Mouse (Mus musculus): ENCODE results near the gene Stox2.

DNA sequence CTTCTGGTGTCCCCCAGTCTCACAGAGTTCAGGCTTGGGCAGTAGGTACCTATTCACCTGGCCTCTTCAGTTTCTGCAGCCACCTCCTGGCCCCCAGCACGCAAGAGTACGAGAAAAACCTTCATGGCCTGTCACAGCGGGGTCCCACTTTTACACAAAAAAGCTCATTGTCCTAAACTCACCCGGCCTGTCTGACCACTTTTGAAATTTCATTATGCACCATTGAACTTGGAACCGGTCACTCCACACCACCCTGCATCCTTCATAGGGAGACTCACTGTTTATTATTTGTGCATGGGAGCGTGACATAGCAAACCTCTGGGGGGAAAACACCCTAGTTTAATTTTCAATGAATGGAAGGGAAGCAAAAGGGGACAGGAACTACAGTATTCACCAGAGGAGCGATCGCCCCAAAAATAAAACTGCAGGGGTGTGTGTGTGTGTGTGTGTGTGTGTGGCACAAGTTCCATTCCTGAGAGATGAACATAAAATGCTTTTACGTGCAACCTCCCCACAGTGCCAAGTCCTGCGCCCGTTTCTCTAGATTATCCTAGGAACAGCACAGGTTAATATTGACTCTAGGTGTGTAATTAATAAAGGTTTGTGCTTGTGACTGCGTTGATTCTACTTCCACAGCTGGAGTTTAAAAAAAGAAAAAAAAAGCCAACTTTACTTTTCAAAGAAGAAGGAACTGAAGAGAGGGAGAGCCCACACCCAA is 36.4 kb upstream of the Stox2 start:
- TF ChIP-seq EP300 (IDR thresholded peaks at IDR 0.05) (no peak), CTCF (IDR thresholded peaks at IDR 0.05) (no peak)

Data from lung, postnatal 0 days (tissue).